Mouse (Mus musculus): ENCODE data around the gene Vmn2r56.

- TF ChIP-seq CTCF (IDR thresholded peaks at IDR 0.05; ENCODE audit: control insufficient read depth, insufficient read depth, insufficient read length), result no peak
- TF ChIP-seq CEBPB (IDR thresholded peaks at IDR 0.05; ENCODE audit: low read depth), result no peak
- TF ChIP-seq MYOD1 (IDR thresholded peaks at IDR 0.05; ENCODE audit: control insufficient read depth, insufficient read length, low read depth), result no peak
Observed at GRCm38 (mm10) chr7:12780151-12780830, 45.5 kb upstream of the Vmn2r56 start.

Measured in C2C12 (cell line).